Mouse (Mus musculus) liver, embryonic 16.5 days (tissue): Measurements from ENCODE around the gene Vars. TPM values are rescaled to one million over a fixed set of nuclear protein-coding genes. Genes with fewer than 3 reads are reported as not detected.
"Not testable (repeated sequence)": the region's sequence is repeated elsewhere in the genome, so short reads cannot be mapped to it uniquely, and the experiment has no call there.

Source experiments
- ATAC-seq: fragments of 200-750 bp; cut with Nextera tagmentation; 2 replicates; pipeline ENCODE4 v1.8.0; 2017; ENCODE audit warnings: low read depth, mild to moderate bottlenecking, moderate number of reproducible peaks, moderate library complexity
- H3K27ac ChIP-seq: fragments of 300-500 bp; sonication (generic); 2 replicates; pipeline ENCODE4 v1.5.1; 2014; ENCODE audit warnings: mild to moderate bottlenecking, low read length
- H3K27me3 ChIP-seq: fragments of 300-500 bp; sonication (generic); 2 replicates; pipeline ENCODE4 v1.6.1; 2014; ENCODE audit warnings: low read depth, low read length, mixed read lengths; ENCODE audit not compliant: control insufficient read depth, insufficient read depth
- H3K36me3 ChIP-seq: fragments of 300-500 bp; sonication (generic); 2 replicates; pipeline ENCODE4 v1.6.1; 2014; ENCODE audit warnings: mild to moderate bottlenecking; ENCODE audit not compliant: control insufficient read depth, insufficient read depth
- H3K4me1 ChIP-seq: fragments of 300-500 bp; sonication (generic); 2 replicates; pipeline ENCODE4 v1.6.1; 2014; ENCODE audit warnings: low read depth, low read length, mixed read lengths; ENCODE audit not compliant: control insufficient read depth
- H3K4me2 ChIP-seq: fragments of 300-500 bp; sonication (generic); 2 replicates; pipeline ENCODE4 v1.6.1; 2014; ENCODE audit warnings: low read depth, low read length, mixed read lengths
- H3K4me3 ChIP-seq: fragments of 300-500 bp; sonication (generic); 2 replicates; pipeline ENCODE4 v1.5.1; 2014; ENCODE audit warnings: low read depth, mild to moderate bottlenecking, low read length
- H3K9ac ChIP-seq: fragments of 300-500 bp; sonication (generic); 2 replicates; pipeline ENCODE4 v1.6.1; 2014; ENCODE audit warnings: low read depth, low read length
- H3K9me3 ChIP-seq: fragments of 300-500 bp; sonication (generic); replicated peaks from 2 replicates; pipeline ENCODE4 v1.6.1; 2016; ENCODE audit warnings: low read length; ENCODE audit not compliant: control insufficient read depth
- WGBS: fragments of 180-500 bp; shearing (Covaris S2); extraction: QIAGEN DNeasy Blood & Tissue Kit; methylation state at CpG from one replicate; pipeline ENCODE4 v1.1.7; 2014; ENCODE audit not compliant: insufficient replicate concordance; 5-methylcytosine and 5-hydroxymethylcytosine counted together
- polyA plus RNA-seq: library from polyadenylated mRNA; unstranded; fragments of >200 nt; fragmentation: Nextera tagmentation; extraction: Ambion mirVana; gene quantifications from 2 replicates; pipeline ENCODE4 v1.2.1, GENCODE M21; 2015

Vars gene
- polyA plus RNA-seq, 1 experiment from 2014 or later, result 90.1 TPM

GRCm38 (mm10) chr17:34980655-34981054 lies 20.1 kb upstream of the Vars start:
- Histone ChIP-seq H3K4me3 (peak overlapping the region; percentile 91), H3K36me3 (peaks cover 8% of the 10 kb centered on the region), H3K27ac (peak overlapping the region; percentile 96), H3K9ac (peak overlapping the region; percentile 89), H3K4me1 (peaks cover 27% of the 10 kb centered on the region), H3K9me3 (no peaks in the 10 kb centered on the region), H3K4me2 (peak overlapping the region; percentile 86), H3K27me3 (no peaks in the 10 kb centered on the region)
- no peak for ATAC-seq
- 15% methylated on average over 2 of the region's 2 CpGs for WGBS

GRCm38 (mm10) chr17:34981690-34982180 lies 19.1 kb upstream of the Vars start, which contains the start of gene Lsm2:
Gene Lsm2 (plus strand): TSS chr17:34981862.
- Histone ChIP-seq H3K4me2 (peak within 1 kb of the TSS; percentile 86), H3K27ac (peak within 1 kb of the TSS; percentile 96), H3K27me3 (no peaks in the 10 kb centered on the region), H3K9me3 (no peaks in the 10 kb centered on the region), H3K4me3 (peak within 1 kb of the TSS; percentile 91), H3K9ac (peak within 1 kb of the TSS; percentile 89), H3K36me3 (peaks cover 17% of the 10 kb centered on the region), H3K4me1 (peaks cover 27% of the 10 kb centered on the region)
- ATAC-seq, result peak; percentile 93
- WGBS, result under 1% methylated on average over 58 of the region's 58 CpGs

GRCm38 (mm10) chr17:34982328-34982727 lies 18.5 kb upstream of the Vars start:
- Histone ChIP-seq H3K27me3 (no peaks in the 10 kb centered on the region), H3K9me3 (no peaks in the 10 kb centered on the region), H3K36me3 (peaks cover 17% of the 10 kb centered on the region), H3K27ac (peak overlapping the region; percentile 96), H3K4me3 (peak overlapping the region; percentile 91), H3K4me2 (peak overlapping the region; percentile 86), H3K9ac (peak overlapping the region; percentile 89), H3K4me1 (peaks cover 27% of the 10 kb centered on the region)
- ATAC-seq, result peak; percentile 30
- 0% methylated on average over 15 of the region's 15 CpGs for WGBS

- Histone ChIP-seq H3K9me3 (no peaks in the 10 kb centered on the region), H3K9ac (no peak overlapping the region), H3K4me3 (no peak overlapping the region), H3K4me1 (peaks cover 27% of the 10 kb centered on the region), H3K27ac (no peak overlapping the region), H3K36me3 (peaks cover 17% of the 10 kb centered on the region), H3K4me2 (no peak overlapping the region), H3K27me3 (no peaks in the 10 kb centered on the region)
- WGBS, result 52% methylated on average over 2 of the region's 2 CpGs
- ATAC-seq, result no peak
Measured at GRCm38 (mm10) chr17:34984218-34984617, 16.6 kb upstream of the Vars start.

- H3K4me3 ChIP-seq, result no peak overlapping the region
- peaks cover 16% of the 10 kb centered on the region for H3K36me3 ChIP-seq
- H3K4me1 ChIP-seq, result peaks cover 28% of the 10 kb centered on the region
- H3K4me2 ChIP-seq, result no peak overlapping the region
- H3K9ac ChIP-seq, result no peak overlapping the region
- no peak for ATAC-seq
- no peaks in the 10 kb centered on the region for H3K27me3 ChIP-seq
- H3K27ac ChIP-seq, result no peak overlapping the region
- H3K9me3 ChIP-seq, result no peaks in the 10 kb centered on the region
Measured at GRCm38 (mm10) chr17:34994751-34995150, 6.0 kb upstream of the Vars start.

- Histone ChIP-seq H3K4me1 (peaks cover 28% of the 10 kb centered on the region), H3K36me3 (peaks cover 16% of the 10 kb centered on the region)
- H3K9me3 ChIP-seq, ATAC-seq, H3K4me2 ChIP-seq, H3K9ac ChIP-seq, H3K4me3 ChIP-seq, H3K27me3 ChIP-seq, H3K27ac ChIP-seq: not testable (repeated sequence)
- WGBS, result 80% methylated on average over 4 of the region's 4 CpGs
Measured at GRCm38 (mm10) chr17:34995192-34995591, 5.6 kb upstream of the Vars start.

- H3K9ac ChIP-seq, H3K4me2 ChIP-seq, ATAC-seq, H3K4me3 ChIP-seq, H3K27ac ChIP-seq, H3K27me3 ChIP-seq, H3K9me3 ChIP-seq: not testable (repeated sequence)
- Histone ChIP-seq H3K36me3 (peaks cover 10% of the 10 kb centered on the region), H3K4me1 (peaks cover 28% of the 10 kb centered on the region)
- WGBS, result 79% methylated on average over 4 of the region's 4 CpGs
Measured at GRCm38 (mm10) chr17:34995927-34996326, 4.9 kb upstream of the Vars start.

- H3K9ac ChIP-seq, result peak overlapping the region; percentile 29; the same call in 1 of the 2 replicates
- peak overlapping the region; percentile 82 for H3K4me3 ChIP-seq
- H3K27me3 ChIP-seq, result no peaks in the 10 kb centered on the region
- no peaks in the 10 kb centered on the region for H3K9me3 ChIP-seq
- H3K4me1 ChIP-seq, result peaks cover 28% of the 10 kb centered on the region
- H3K27ac ChIP-seq, result peak overlapping the region; percentile 51
- no peak for ATAC-seq
- WGBS, result 68% methylated on average over 12 of the region's 14 CpGs
- H3K36me3 ChIP-seq, result peaks cover 10% of the 10 kb centered on the region
- peak overlapping the region; percentile 95 for H3K4me2 ChIP-seq
Measured at GRCm38 (mm10) chr17:34996411-34997141, 4.2 kb upstream of the Vars start.

GRCm38 (mm10) chr17:34997142-34997483 lies 3.7 kb upstream of the Vars start:
- Histone ChIP-seq H3K9ac (peak overlapping the region; percentile 82; the same call in 1 of the 2 replicates), H3K9me3 (no peaks in the 10 kb centered on the region), H3K4me3 (peak overlapping the region; percentile 82), H3K27me3 (no peaks in the 10 kb centered on the region), H3K27ac (peak overlapping the region; percentile 51), H3K36me3 (peaks cover 10% of the 10 kb centered on the region), H3K4me1 (peaks cover 28% of the 10 kb centered on the region), H3K4me2 (peak overlapping the region; percentile 95)
- no peak for ATAC-seq
- WGBS, result 63% methylated on average over 5 of the region's 5 CpGs
